Mouse (Mus musculus): Measurements from ENCODE around the gene Setd4. TPM values are rescaled to one million over a fixed set of nuclear protein-coding genes. Genes with fewer than 3 reads are reported as not detected.

The Setd4 gene
- polyA plus RNA-seq, 1 experiment from 2014 or later = 11.4 TPM

DNA sequence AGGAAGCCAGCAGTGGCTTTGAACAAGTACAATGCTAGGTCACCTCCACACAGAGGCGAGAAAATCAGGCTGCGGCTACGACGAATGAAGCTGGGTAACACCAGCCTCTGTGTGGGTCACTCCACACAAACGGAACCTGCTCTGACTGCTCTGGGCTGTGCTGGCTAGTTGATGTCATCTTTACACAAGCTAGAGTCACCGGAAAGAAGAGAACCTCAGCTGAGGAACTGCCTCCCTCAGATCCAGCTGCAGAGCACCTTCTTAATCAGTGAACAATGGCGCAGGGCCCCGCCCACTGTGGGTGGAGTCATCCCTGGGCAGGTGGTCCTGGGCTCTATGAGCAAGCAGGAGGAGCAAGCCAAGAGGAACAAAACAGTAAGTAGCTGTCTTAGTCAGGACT, 17.5 kb downstream of the Setd4 start:
- peaks cover 45% of the 10 kb centered on the region for H3K36me3 ChIP-seq
- 70% methylated on average over 8 of the region's 8 CpGs for WGBS
- no peak for DNase-seq (ENCODE audit: low spot score)
- H3K27ac ChIP-seq = no peak overlapping the region
- no peak overlapping the region for H3K4me3 ChIP-seq
- H3K4me1 ChIP-seq (replicated peaks) = peaks cover 7% of the 10 kb centered on the region; the same call in 1 of the 2 replicates
- H3K27me3 ChIP-seq (ENCODE audit: insufficient read depth, poor library complexity, severe bottlenecking) = no peaks in the 10 kb centered on the region
- no peaks in the 10 kb centered on the region for H3K9me3 ChIP-seq

DNA sequence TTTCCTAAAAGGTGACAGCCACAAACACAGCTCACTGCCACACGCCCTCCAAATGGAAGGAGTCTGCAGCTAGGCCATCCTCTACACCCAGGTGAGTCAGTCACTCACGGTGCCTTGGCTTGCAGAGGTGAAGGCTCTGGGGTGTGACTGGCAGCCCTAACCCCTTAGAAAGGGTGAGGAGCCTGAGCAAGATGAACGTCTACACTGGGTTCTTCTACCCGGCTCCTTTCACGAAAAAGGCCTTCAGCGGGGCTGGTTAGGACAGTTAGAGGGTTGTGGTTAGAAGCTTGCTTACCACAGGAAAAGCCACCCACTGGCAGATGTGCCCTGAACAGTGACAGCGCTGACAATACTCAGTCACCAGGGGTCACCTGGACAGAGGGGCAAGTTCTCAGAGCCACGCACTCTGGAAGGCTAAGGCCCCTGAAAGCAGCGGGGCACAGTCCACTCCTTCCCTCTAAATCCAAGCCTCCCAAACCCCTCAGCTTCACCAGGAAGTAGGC, 18.1 kb downstream of the Setd4 start:
- Histone ChIP-seq H3K27me3 (ENCODE audit: insufficient read depth, poor library complexity, severe bottlenecking) (no peaks in the 10 kb centered on the region), H3K27ac (no peak overlapping the region), H3K9me3 (no peaks in the 10 kb centered on the region), H3K4me1 (replicated peaks) (peaks cover 7% of the 10 kb centered on the region; the same call in 1 of the 2 replicates), H3K36me3 (peaks cover 41% of the 10 kb centered on the region), H3K4me3 (no peak overlapping the region)
- 86% methylated on average over 9 of the region's 9 CpGs for WGBS
- no peak for DNase-seq (ENCODE audit: low spot score)

DNA sequence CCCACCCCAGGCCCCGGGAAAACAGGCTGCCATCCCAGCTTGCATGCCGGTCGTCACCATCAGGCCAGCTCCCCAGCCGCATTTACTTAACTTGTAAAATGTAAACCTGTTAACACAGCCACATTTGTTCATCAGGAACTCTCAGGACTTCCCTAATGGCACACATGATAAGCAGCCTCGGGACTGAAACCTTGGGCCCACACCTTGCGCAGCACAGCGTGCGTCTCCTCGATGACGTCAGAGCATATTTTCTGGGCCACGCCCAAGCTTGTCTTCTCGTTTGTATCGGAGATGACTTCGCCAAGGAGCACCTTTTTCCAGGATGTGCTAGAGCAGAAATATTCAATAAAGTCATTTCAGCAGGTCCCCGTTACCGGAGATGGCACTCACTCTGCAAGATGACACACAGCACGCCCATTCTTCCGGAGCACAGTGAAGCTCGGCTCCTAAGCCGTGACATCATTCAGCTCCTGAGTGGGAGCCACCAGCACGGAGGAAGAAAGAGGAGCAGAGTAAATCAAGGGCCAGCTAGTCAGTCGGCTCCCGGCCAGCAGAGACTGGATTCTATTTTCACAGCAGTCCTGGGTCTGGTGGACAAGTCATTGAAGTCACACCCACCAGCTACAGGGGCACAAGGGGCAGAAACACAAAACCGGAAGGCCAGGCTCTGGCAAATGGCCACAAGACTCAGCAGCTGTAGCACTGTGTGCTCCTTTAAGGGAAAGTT, 18.7 kb downstream of the Setd4 start:
- no peak for DNase-seq (ENCODE audit: low spot score)
- 93% methylated on average over 24 of the region's 24 CpGs for WGBS

DNA sequence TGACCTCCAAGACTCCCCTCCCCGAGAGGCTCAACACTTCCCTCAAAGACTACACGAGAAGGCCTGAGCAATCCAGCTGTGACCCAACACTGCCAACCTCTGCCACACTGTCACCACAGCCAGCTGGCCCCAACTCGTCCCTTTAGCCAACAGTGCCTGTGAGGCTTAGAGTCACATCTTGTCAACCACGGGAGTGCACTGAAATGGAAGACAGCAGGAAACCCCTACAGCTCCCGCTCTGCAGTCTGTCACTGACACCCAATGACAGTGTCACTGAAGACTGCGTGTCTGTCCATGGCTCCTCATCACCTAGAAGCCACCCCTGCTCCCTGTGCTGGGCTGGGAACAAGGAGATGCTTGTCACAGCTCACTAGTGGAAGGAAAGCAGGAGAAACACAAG, 22.7 kb downstream of the Setd4 start:
- Histone ChIP-seq H3K27me3 (ENCODE audit: insufficient read depth, poor library complexity, severe bottlenecking) (no peaks in the 10 kb centered on the region), H3K4me3 (no peak overlapping the region), H3K4me1 (replicated peaks) (0 out of 2 replicates have a peak, but pooled peaks cover 6% of the 10 kb centered on the region), H3K36me3 (peaks cover 20% of the 10 kb centered on the region), H3K9me3 (no peaks in the 10 kb centered on the region), H3K27ac (no peak overlapping the region)
- 71% methylated on average over 6 of the region's 6 CpGs for WGBS
- no peak for DNase-seq (ENCODE audit: low spot score)

More for the DNA sequence above, 18.7 kb downstream of the Setd4 start:
- Histone ChIP-seq H3K9me3 (no peaks in the 10 kb centered on the region), H3K4me3 (no peak overlapping the region), H3K27ac (no peak overlapping the region), H3K36me3 (peaks cover 35% of the 10 kb centered on the region), H3K4me1 (replicated peaks) (peaks cover 10% of the 10 kb centered on the region; the same call in 1 of the 2 replicates), H3K27me3 (ENCODE audit: insufficient read depth, poor library complexity, severe bottlenecking) (no peaks in the 10 kb centered on the region)

DNA sequence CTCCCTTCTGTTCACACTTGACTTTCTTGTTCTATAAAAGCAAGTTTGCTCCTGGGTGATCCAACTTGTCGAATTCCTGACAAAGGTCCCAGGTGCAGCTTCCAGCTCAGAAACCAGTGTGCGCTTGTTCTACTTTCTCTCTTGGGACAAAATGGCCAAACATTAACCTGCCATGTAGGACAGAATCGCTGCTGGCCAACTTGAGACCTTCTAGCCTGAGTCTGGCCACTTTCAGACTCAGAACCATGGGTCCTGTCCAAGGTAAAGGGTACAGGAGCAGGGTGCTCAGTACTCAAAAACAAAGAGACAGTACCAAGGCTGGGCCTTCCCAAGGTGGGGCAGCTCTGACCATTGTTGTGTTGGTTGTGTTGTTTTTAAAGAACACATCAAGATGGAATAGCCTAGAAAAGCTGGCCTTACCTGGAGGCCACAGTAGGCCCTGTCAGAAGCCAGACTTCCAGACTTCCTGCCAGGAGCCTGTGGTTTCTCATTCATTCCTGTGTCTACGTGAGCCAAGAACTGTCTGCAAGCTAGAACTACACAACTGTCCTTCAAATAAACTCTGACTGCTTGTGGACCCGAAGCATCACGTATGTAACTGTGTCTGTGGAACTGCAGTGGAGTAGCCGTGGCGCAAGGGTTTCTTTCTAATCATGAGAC, 25.4 kb downstream of the Setd4 start:
- Histone ChIP-seq H3K9me3 (no peaks in the 10 kb centered on the region), H3K36me3 (no peaks in the 10 kb centered on the region), H3K27ac (no peak overlapping the region), H3K27me3 (ENCODE audit: insufficient read depth, poor library complexity, severe bottlenecking) (no peaks in the 10 kb centered on the region), H3K4me1 (replicated peaks) (peaks cover 16% of the 10 kb centered on the region), H3K4me3 (no peak overlapping the region)
- 85% methylated on average over 8 of the region's 8 CpGs for WGBS
- DNase-seq (ENCODE audit: low spot score) = no peak

DNA sequence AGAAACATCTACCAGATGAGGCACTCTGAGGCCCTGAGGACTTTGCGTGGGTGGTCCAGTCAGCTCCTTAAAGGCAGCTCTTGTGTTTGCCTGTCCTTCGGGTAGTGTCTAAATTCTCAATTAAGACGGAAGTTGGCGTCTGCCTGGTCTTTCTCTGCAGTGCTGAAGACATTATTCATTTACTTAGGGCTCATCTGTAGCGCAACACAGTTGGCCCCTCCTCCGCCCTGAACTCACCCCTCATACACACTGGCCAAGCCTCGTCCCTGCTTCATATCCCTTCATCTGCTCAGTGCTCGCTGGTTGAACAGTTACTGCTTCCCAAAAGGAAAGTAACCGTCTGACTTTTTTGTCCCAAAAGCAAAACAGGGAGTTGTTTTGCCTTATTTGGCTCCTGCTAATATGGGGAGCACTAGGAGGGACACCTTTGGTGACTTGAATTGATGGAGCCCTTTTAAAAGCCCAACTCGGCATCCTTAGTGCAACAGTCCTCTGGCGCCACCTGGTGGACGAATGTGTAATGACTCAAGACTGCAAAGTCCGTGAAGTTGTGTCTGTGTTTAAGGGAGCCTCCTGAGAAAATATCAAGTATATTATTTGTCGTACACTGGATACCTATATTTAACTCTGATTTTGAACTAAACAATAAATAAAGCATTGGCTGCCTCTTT, 27.3 kb downstream of the Setd4 start:
- H3K27me3 ChIP-seq (ENCODE audit: insufficient read depth, poor library complexity, severe bottlenecking) = no peaks in the 10 kb centered on the region
- peaks cover 16% of the 10 kb centered on the region for H3K4me1 ChIP-seq (replicated peaks)
- peak; percentile 82 for DNase-seq (ENCODE audit: low spot score)
- WGBS = 39% methylated on average over 14 of the region's 14 CpGs
- no peak overlapping the region for H3K4me3 ChIP-seq
- H3K27ac ChIP-seq = no peak overlapping the region
- no peaks in the 10 kb centered on the region for H3K9me3 ChIP-seq
- no peaks in the 10 kb centered on the region for H3K36me3 ChIP-seq

DNA sequence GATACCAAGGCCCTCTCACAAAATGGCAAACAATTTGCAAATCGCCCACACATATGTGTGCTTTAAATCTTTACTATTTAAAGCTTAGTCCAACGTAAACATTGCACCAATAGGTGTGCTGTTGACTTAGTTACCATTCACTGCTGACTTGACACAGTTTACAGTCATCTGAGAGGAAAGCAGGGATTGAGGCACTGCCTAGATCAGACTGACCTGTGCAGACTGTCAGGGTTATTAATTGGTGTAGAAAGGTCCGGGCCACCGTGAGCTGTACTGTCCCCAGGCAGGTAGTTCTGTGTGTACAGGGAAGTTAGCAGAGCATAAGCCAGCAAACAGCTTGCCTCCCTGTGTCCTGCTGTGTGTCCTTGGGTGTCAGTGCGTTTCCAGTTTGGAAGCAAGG, 28.3 kb downstream of the Setd4 start:
- WGBS = 81% methylated on average over 5 of the region's 5 CpGs
- Histone ChIP-seq H3K27ac (no peak overlapping the region), H3K4me3 (no peak overlapping the region), H3K36me3 (no peaks in the 10 kb centered on the region), H3K9me3 (no peaks in the 10 kb centered on the region), H3K27me3 (ENCODE audit: insufficient read depth, poor library complexity, severe bottlenecking) (no peaks in the 10 kb centered on the region), H3K4me1 (replicated peaks) (peaks cover 16% of the 10 kb centered on the region)
- no peak for DNase-seq (ENCODE audit: low spot score)

DNA sequence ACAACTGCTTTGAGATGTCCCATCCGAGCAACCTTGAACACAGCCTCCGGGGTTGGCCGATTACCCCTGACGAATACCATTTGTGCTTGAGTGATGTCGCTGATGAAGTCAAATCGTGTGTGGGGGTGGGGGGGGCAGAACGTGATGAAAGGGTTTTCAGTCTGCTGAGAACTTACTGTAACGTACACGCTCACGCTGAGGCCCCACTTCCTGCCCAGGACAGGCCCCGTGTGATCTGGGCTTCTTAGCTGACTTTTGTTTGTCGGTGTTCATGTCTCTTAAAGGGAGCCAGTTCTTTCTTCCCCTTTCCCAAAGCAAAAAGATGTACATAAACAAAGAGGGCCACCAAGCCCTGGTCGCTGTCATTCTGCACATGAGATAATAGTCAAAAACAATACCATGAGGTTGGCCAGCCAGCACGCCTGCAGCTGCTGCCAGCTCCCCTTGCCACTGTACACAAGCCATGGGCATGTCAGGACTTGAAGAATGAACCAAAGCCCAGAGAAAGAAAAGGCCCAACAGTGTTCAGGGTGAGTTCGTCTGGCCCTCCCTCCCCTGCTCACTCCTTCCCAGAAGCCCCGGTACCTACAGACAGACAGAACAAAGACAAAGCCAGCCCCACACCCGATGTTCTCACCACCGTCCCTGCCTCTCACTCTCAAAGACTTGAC, 29.2 kb downstream of the Setd4 start:
- H3K4me3 ChIP-seq = no peak overlapping the region
- no peaks in the 10 kb centered on the region for H3K36me3 ChIP-seq
- no peaks in the 10 kb centered on the region for H3K9me3 ChIP-seq
- WGBS = 65% methylated on average over 18 of the region's 18 CpGs
- peak overlapping the region; percentile 2; the same call in 1 of the 2 replicates for H3K27ac ChIP-seq
- no peaks in the 10 kb centered on the region for H3K27me3 ChIP-seq (ENCODE audit: insufficient read depth, poor library complexity, severe bottlenecking)
- no peak for DNase-seq (ENCODE audit: low spot score)
- H3K4me1 ChIP-seq (replicated peaks) = peaks cover 14% of the 10 kb centered on the region

DNA sequence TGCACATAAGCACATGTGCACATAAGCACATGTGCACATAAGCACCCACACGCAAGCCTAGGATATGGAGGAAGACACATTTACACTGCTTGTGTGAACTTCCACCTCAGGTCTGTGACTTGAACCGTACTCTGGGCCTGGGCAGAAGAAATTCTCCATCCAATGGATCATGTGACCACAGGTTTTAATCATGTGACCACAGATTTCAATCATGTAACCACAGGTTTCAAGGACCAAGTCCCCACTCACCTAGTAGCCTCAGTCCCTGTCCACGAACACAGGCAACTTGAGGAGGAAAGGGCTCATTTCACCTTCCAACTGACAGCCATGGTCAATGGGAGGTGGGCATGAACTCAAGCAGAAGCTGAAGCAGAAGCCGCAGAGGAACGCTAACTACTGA, 30.4 kb downstream of the Setd4 start:
- 90% methylated on average over 5 of the region's 5 CpGs for WGBS
- no peaks in the 10 kb centered on the region for H3K27me3 ChIP-seq (ENCODE audit: insufficient read depth, poor library complexity, severe bottlenecking)
- no peaks in the 10 kb centered on the region for H3K9me3 ChIP-seq
- DNase-seq (ENCODE audit: low spot score) = no peak
- no peaks in the 10 kb centered on the region for H3K36me3 ChIP-seq
- peaks cover 14% of the 10 kb centered on the region for H3K4me1 ChIP-seq (replicated peaks)
- H3K27ac ChIP-seq = no peak overlapping the region
- H3K4me3 ChIP-seq = no peak overlapping the region

DNA sequence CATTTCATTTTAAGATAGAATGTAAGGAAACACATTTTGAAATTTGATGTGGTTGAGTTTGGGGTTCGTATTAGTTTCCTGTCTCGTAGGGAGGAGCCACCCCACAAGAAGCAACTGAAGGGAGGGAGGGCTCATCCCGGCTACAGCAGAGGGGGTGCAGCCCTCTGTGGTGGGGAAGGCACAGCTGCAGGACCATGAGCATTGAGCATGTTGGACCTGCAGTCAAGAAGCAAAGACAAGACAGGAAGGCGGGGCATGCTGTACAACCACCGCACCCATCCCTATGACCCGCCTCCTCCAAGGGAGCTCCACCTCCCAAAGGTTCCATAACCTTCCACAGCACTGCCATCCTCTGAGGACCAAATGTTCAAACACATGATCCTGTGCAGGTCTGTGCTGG, 31.5 kb downstream of the Setd4 start:
- Histone ChIP-seq H3K4me1 (replicated peaks) (peaks cover 14% of the 10 kb centered on the region), H3K27ac (no peak overlapping the region), H3K9me3 (no peaks in the 10 kb centered on the region), H3K36me3 (no peaks in the 10 kb centered on the region), H3K27me3 (ENCODE audit: insufficient read depth, poor library complexity, severe bottlenecking) (no peaks in the 10 kb centered on the region), H3K4me3 (no peak overlapping the region)
- WGBS = 95% methylated on average over 6 of the region's 6 CpGs
- DNase-seq (ENCODE audit: low spot score) = no peak

DNA sequence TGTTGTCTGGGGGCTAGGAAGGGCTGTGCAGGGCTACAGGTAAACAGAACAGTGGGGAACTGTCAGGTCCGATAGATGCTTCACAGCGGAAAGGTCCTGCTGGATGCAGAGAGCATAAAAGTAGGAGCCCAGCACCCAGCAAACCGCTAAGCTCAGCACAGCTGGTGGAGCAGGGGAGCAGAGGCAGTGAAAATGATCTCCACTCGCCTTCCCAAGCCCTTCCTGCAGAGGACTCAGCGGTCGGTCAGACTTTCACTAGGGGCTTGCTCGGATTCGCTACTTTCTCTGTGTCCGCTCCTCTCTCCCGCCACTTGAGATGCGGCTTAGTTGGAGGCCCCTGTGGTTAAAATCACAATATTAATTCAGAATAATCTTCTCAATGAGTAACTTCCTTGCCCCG, 45.4 kb downstream of the Setd4 start:
- Histone ChIP-seq H3K27me3 (ENCODE audit: insufficient read depth, poor library complexity, severe bottlenecking) (0 out of 2 replicates have a peak, but pooled peaks cover 8% of the 10 kb centered on the region), H3K36me3 (no peaks in the 10 kb centered on the region), H3K27ac (no peak overlapping the region), H3K4me3 (peak overlapping the region; percentile 16; the same call in 1 of the 2 replicates), H3K9me3 (no peaks in the 10 kb centered on the region), H3K4me1 (replicated peaks) (peaks cover 9% of the 10 kb centered on the region)
- 13% methylated on average over 12 of the region's 12 CpGs for WGBS
- DNase-seq (ENCODE audit: low spot score) = peak; percentile 21

DNA sequence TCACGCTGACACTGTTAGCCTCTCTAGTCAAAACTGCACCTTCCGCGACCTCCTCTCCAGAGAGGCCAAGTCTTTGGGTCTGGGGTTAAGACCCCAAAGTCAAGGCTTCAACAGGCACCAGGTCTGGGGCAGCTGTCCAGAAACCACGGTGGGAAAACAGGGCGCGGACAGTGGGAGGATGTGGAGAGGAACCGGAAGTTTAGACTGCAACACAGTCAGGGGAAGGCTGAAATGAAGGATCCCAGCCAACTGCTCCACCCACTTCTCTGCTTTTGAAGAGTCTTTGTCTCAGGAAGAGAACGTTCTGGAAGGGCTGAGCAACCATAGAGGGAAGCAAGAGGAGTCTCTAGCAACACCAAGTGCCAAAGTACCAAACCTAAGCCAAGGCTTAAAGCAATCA, 46.2 kb downstream of the Setd4 start:
- WGBS = 70% methylated on average over 8 of the region's 8 CpGs
- peaks cover 9% of the 10 kb centered on the region for H3K4me1 ChIP-seq (replicated peaks)
- no peaks in the 10 kb centered on the region for H3K9me3 ChIP-seq
- H3K4me3 ChIP-seq = no peak overlapping the region
- no peaks in the 10 kb centered on the region for H3K36me3 ChIP-seq
- 0 out of 2 replicates have a peak, but pooled peaks cover 8% of the 10 kb centered on the region for H3K27me3 ChIP-seq (ENCODE audit: insufficient read depth, poor library complexity, severe bottlenecking)
- no peak overlapping the region for H3K27ac ChIP-seq
- no peak for DNase-seq (ENCODE audit: low spot score)
